Mouse (Mus musculus) lung, postnatal 0 days (tissue): ENCODE measurements around the gene Fam149a. TPM values are rescaled to one million over a fixed set of nuclear protein-coding genes. Genes with fewer than 3 reads are reported as not detected.
"Not testable (repeated sequence)": the region's sequence is repeated elsewhere in the genome, so short reads cannot be mapped to it uniquely, and the experiment has no call there.

Source experiments
- ATAC-seq: fragments of 200-750 bp; cut with Nextera tagmentation; 2 replicates; pipeline ENCODE4 v1.8.0; 2017; ENCODE audit warnings: moderate library complexity
- DNase-seq: peaks from one replicate; pipeline ENCODE4 v3.0.0-alpha.2; 2016; ENCODE audit warnings: low spot score
- H3K27ac ChIP-seq: fragments of 300-500 bp; sonication (generic); 2 replicates; pipeline ENCODE4 v1.5.1; 2014; ENCODE audit warnings: antibody characterized with exemption, mild to moderate bottlenecking, low read length, mixed read lengths
- H3K27me3 ChIP-seq: fragments of 300-500 bp; sonication (generic); replicated peaks from 2 replicates; pipeline ENCODE4 v1.6.1; 2014; ENCODE audit warnings: low read length, mixed read lengths; ENCODE audit not compliant: insufficient read depth
- H3K36me3 ChIP-seq: fragments of 300-500 bp; sonication (generic); 2 replicates; pipeline ENCODE4 v1.6.1; 2014; ENCODE audit warnings: low read length, mixed read lengths; ENCODE audit not compliant: insufficient read depth
- H3K4me1 ChIP-seq: fragments of 300-500 bp; sonication (generic); 2 replicates; pipeline ENCODE4 v1.6.1; 2014; ENCODE audit warnings: antibody characterized with exemption, low read depth, low read length, mixed read lengths; ENCODE audit not compliant: insufficient read depth
- H3K4me2 ChIP-seq: fragments of 300-500 bp; sonication (generic); replicated peaks from 2 replicates; pipeline ENCODE4 v1.6.1; 2014; ENCODE audit warnings: low read depth, mild to moderate bottlenecking, low read length, moderate library complexity, mixed read lengths
- H3K4me3 ChIP-seq: fragments of 300-500 bp; sonication (generic); 2 replicates; pipeline ENCODE4 v1.5.1; 2014; ENCODE audit warnings: low read depth, low read length
- H3K9ac ChIP-seq: fragments of 300-500 bp; sonication (generic); replicated peaks from 2 replicates; pipeline ENCODE4 v1.6.1; 2014; ENCODE audit warnings: low read depth, mild to moderate bottlenecking
- H3K9me3 ChIP-seq: fragments of 300-500 bp; sonication (generic); 2 replicates; pipeline ENCODE4 v1.6.1; 2016; ENCODE audit warnings: low read length, mixed read lengths
- CTCF ChIP-seq: IDR thresholded peaks from 2 replicates; pipeline ENCODE4 v1.5.1; 2016; ENCODE audit warnings: antibody characterized with exemption, mild to moderate bottlenecking
- EP300 ChIP-seq: IDR thresholded peaks from 2 replicates; pipeline ENCODE4 v1.6.1; 2016; ENCODE audit warnings: antibody characterized with exemption, mild to moderate bottlenecking, control low read depth
- WGBS: fragments of 180-500 bp; shearing (Covaris S2); extraction: QIAGEN DNeasy Blood & Tissue Kit; methylation state at CpG from one replicate; pipeline ENCODE4 v1.1.7; 2014; 5-methylcytosine and 5-hydroxymethylcytosine counted together
- polyA plus RNA-seq: library from polyadenylated mRNA; unstranded; fragments of >200 nt; fragmentation: Nextera tagmentation; extraction: Ambion mirVana; gene quantifications from 2 replicates; pipeline ENCODE4 v1.2.1, GENCODE M21; 2015

Gene Fam149a
- polyA plus RNA-seq, 1 experiment from 2014 or later, result 8.4 TPM

GRCm38 (mm10) chr8:45341630-45342628 lies 40.2 kb downstream of the Fam149a start:
- Histone ChIP-seq H3K4me1 (no peaks in the 10 kb centered on the region), H3K9ac (no peak overlapping the region), H3K4me3 (no peak overlapping the region), H3K27ac (no peak overlapping the region), H3K36me3 (no peaks in the 10 kb centered on the region), H3K4me2 (no peak overlapping the region), H3K9me3 (no peaks in the 10 kb centered on the region), H3K27me3 (no peaks in the 10 kb centered on the region)
- TF ChIP-seq CTCF (no peak), EP300 (no peak)
- no peak for DNase-seq
- 87% methylated on average over 12 of the region's 12 CpGs for WGBS
- ATAC-seq, result no peak

- Histone ChIP-seq H3K36me3 (no peaks in the 10 kb centered on the region), H3K9ac (peak overlapping the region; percentile 37; the same call in 1 of the 2 replicates), H3K9me3 (no peaks in the 10 kb centered on the region), H3K4me1 (no peaks in the 10 kb centered on the region), H3K27ac (peak overlapping the region; percentile 70), H3K4me2 (peak overlapping the region; percentile 93), H3K27me3 (no peaks in the 10 kb centered on the region), H3K4me3 (peak overlapping the region; percentile 63)
- 4% methylated on average over 8 of the region's 8 CpGs for WGBS
- TF ChIP-seq CTCF, result no peak
- TF ChIP-seq EP300, result no peak
- ATAC-seq (peak; percentile 63), DNase-seq (peak; percentile 49)
These were observed 48.6 kb downstream of the Fam149a start for GRCm38 (mm10) chr8:45333493-45333892.

GRCm38 (mm10) chr8:45332685-45333409 lies 49.2 kb downstream of the Fam149a start, which contains the start of gene Cyp4v3:
Gene Cyp4v3 (minus strand): TSS chr8:45333216.
- peak; percentile 89 for ATAC-seq
- no peaks in the 10 kb centered on the region for H3K36me3 ChIP-seq
- DNase-seq, result peak; percentile 91

GRCm38 (mm10) chr8:45330856-45331255 lies 51.2 kb downstream of the Fam149a start:
- no peak for ATAC-seq
- H3K27ac ChIP-seq, result no peak overlapping the region
- no peak for DNase-seq
- H3K9ac ChIP-seq, result no peak overlapping the region
- no peaks in the 10 kb centered on the region for H3K27me3 ChIP-seq
- TF ChIP-seq CTCF, result no peak
- no peak for TF ChIP-seq EP300
- no peak overlapping the region for H3K4me3 ChIP-seq
- no peak overlapping the region for H3K4me2 ChIP-seq
- WGBS, result 57% methylated on average over 3 of the region's 3 CpGs
- no peaks in the 10 kb centered on the region for H3K9me3 ChIP-seq
- no peaks in the 10 kb centered on the region for H3K4me1 ChIP-seq
- no peaks in the 10 kb centered on the region for H3K36me3 ChIP-seq

More at GRCm38 (mm10) chr8:45332685-45333409, 49.2 kb downstream of the Fam149a start, which contains the start of gene Cyp4v3:
- Histone ChIP-seq H3K27ac (peak within 1 kb of the TSS; percentile 70), H3K9me3 (no peaks in the 10 kb centered on the region), H3K4me1 (no peaks in the 10 kb centered on the region), H3K4me2 (peak within 1 kb of the TSS; percentile 93), H3K9ac (peak within 1 kb of the TSS; percentile 37), H3K27me3 (no peaks in the 10 kb centered on the region), H3K4me3 (peak within 1 kb of the TSS; percentile 63)
- under 1% methylated on average over 41 of the region's 44 CpGs for WGBS
- TF ChIP-seq CTCF, result no peak
- 0 out of 2 replicates have a peak, but pooled peaks have one; percentile 18 for TF ChIP-seq EP300

- H3K27ac ChIP-seq, result peak overlapping the region; percentile 26; the same call in 1 of the 2 replicates
- H3K9me3 ChIP-seq, result no peaks in the 10 kb centered on the region
- no peaks in the 10 kb centered on the region for H3K36me3 ChIP-seq
- no peaks in the 10 kb centered on the region for H3K4me1 ChIP-seq
- H3K4me2 ChIP-seq, result no peak overlapping the region
- no peak overlapping the region for H3K4me3 ChIP-seq
- no peak for TF ChIP-seq CTCF
- no peak for TF ChIP-seq EP300
- DNase-seq (peak; percentile 71), ATAC-seq (peak; percentile 58)
- no peak overlapping the region for H3K9ac ChIP-seq
- 68% methylated on average over 6 of the region's 6 CpGs for WGBS
- no peaks in the 10 kb centered on the region for H3K27me3 ChIP-seq
These were observed 52.7 kb downstream of the Fam149a start for GRCm38 (mm10) chr8:45329206-45329980.

- not testable (repeated sequence) for H3K4me2 ChIP-seq, H3K4me3 ChIP-seq, H3K9ac ChIP-seq, H3K27me3 ChIP-seq, H3K27ac ChIP-seq, DNase-seq, H3K4me1 ChIP-seq, H3K9me3 ChIP-seq, H3K36me3 ChIP-seq, ATAC-seq
These were observed 55.0 kb downstream of the Fam149a start for GRCm38 (mm10) chr8:45327076-45327475.
